Mouse (Mus musculus) stomach, postnatal 0 days (tissue): Measurements from ENCODE around the gene Pgbd5.

ENCODE experiments used
- CTCF ChIP-seq: IDR thresholded peaks from 2 replicates; pipeline ENCODE4 v1.5.1; 2016; ENCODE audit warnings: antibody characterized with exemption, low read depth, mild to moderate bottlenecking, moderate library complexity
- EP300 ChIP-seq: optimal IDR thresholded peaks from 2 replicates; pipeline ENCODE3; 2016; ENCODE audit warnings: antibody characterized with exemption

- TF ChIP-seq CTCF (no peak), EP300 (no peak)
These were observed 26.1 kb downstream of the Pgbd5 start for GRCm38 (mm10) chr8:124413244-124413965.
